Mouse (Mus musculus): Measurements from ENCODE around the gene Cass4.

Gene Cass4

GRCm38 (mm10) chr2:172416876-172417275 lies 23.3 kb downstream of the Cass4 start:
- in situ Hi-C loops (cut with MboI; ENCODE audit: low pct_unique_long_range_greater_than_20kb in 1 of 2, low sequenced_read_pairs in 2 of 2, unreplicated experiment in 1 of 2), result no loop called here

- in situ Hi-C loops (cut with MboI; ENCODE audit: low pct_unique_long_range_greater_than_20kb in 1 of 2, low sequenced_read_pairs in 2 of 2, unreplicated experiment in 1 of 2), result no loop called here
Measured at GRCm38 (mm10) chr2:172418208-172418607, 24.6 kb downstream of the Cass4 start.

- in situ Hi-C loops (cut with MboI; ENCODE audit: low pct_unique_long_range_greater_than_20kb in 1 of 2, low sequenced_read_pairs in 2 of 2, unreplicated experiment in 1 of 2), result loop anchor here in 1 of 2 experiments (25.0 kb wide), 1 partner anchor 193 kb away; the partner anchor contains the start of gene Mc3r
Measured at GRCm38 (mm10) chr2:172430609-172431008, 37.0 kb downstream of the Cass4 start.

- in situ Hi-C loops (cut with MboI; ENCODE audit: low pct_unique_long_range_greater_than_20kb in 1 of 2, low sequenced_read_pairs in 2 of 2, unreplicated experiment in 1 of 2), result loop anchor here in 1 of 2 experiments (25.0 kb wide), 1 partner anchor 196 kb away; the partner anchor contains the start of gene Mc3r
Measured at GRCm38 (mm10) chr2:172433746-172434145, 40.2 kb downstream of the Cass4 start.

- in situ Hi-C loops (cut with MboI; ENCODE audit: low pct_unique_long_range_greater_than_20kb in 1 of 2, low sequenced_read_pairs in 2 of 2, unreplicated experiment in 1 of 2), result loop anchor here in 1 of 2 experiments (25.0 kb wide), 1 partner anchor 200 kb away; the partner anchor contains the start of gene Mc3r
Measured at GRCm38 (mm10) chr2:172437371-172437952, 43.9 kb downstream of the Cass4 start.

- in situ Hi-C loops (cut with MboI; ENCODE audit: low pct_unique_long_range_greater_than_20kb in 1 of 2, low sequenced_read_pairs in 2 of 2, unreplicated experiment in 1 of 2), result loop anchor here in 1 of 2 experiments (25.0 kb wide), 1 partner anchor 203 kb away; the partner anchor contains the start of gene Mc3r
Measured at GRCm38 (mm10) chr2:172439843-172440639, 46.4 kb downstream of the Cass4 start, which contains the start of gene Rtf2. TSS of gene Rtf2 (plus strand) at chr2:172440556.

- in situ Hi-C loops (cut with MboI; ENCODE audit: low pct_unique_long_range_greater_than_20kb in 1 of 2, low sequenced_read_pairs in 2 of 2, unreplicated experiment in 1 of 2), result loop anchor here in 1 of 2 experiments (25.0 kb wide), 1 partner anchor 203 kb away; the partner anchor contains the start of gene Mc3r
Measured at GRCm38 (mm10) chr2:172440640-172441005, 47.0 kb downstream of the Cass4 start.

- in situ Hi-C loops (cut with MboI; ENCODE audit: low pct_unique_long_range_greater_than_20kb in 1 of 2, low sequenced_read_pairs in 2 of 2, unreplicated experiment in 1 of 2), result loop anchor here in 1 of 2 experiments (25.0 kb wide), 1 partner anchor 204 kb away; the partner anchor contains the start of gene Mc3r
Measured at GRCm38 (mm10) chr2:172441176-172441575, 47.6 kb downstream of the Cass4 start.

GRCm38 (mm10) chr2:172445617-172446016 lies 52.0 kb downstream of the Cass4 start:
- in situ Hi-C loops (cut with MboI; ENCODE audit: low pct_unique_long_range_greater_than_20kb in 1 of 2, low sequenced_read_pairs in 2 of 2, unreplicated experiment in 1 of 2), result loop anchor here in 1 of 2 experiments (25.0 kb wide), 1 partner anchor 208 kb away; the partner anchor contains the start of gene Mc3r

GRCm38 (mm10) chr2:172447317-172447716 lies 53.7 kb downstream of the Cass4 start:
- in situ Hi-C loops (cut with MboI; ENCODE audit: low pct_unique_long_range_greater_than_20kb in 1 of 2, low sequenced_read_pairs in 2 of 2, unreplicated experiment in 1 of 2), result loop anchor here in 1 of 2 experiments (25.0 kb wide), 1 partner anchor 210 kb away; the partner anchor contains the start of gene Mc3r

GRCm38 (mm10) chr2:172448329-172448728 lies 54.7 kb downstream of the Cass4 start:
- in situ Hi-C loops (cut with MboI; ENCODE audit: low pct_unique_long_range_greater_than_20kb in 1 of 2, low sequenced_read_pairs in 2 of 2, unreplicated experiment in 1 of 2), result loop anchor here in 1 of 2 experiments (25.0 kb wide), 1 partner anchor 211 kb away; the partner anchor contains the start of gene Mc3r

GRCm38 (mm10) chr2:172450640-172451039 lies 57.0 kb downstream of the Cass4 start:
- in situ Hi-C loops (cut with MboI; ENCODE audit: low pct_unique_long_range_greater_than_20kb in 1 of 2, low sequenced_read_pairs in 2 of 2, unreplicated experiment in 1 of 2), result no loop called here

GRCm38 (mm10) chr2:172452031-172452430 lies 58.4 kb downstream of the Cass4 start:
- in situ Hi-C loops (cut with MboI; ENCODE audit: low pct_unique_long_range_greater_than_20kb in 1 of 2, low sequenced_read_pairs in 2 of 2, unreplicated experiment in 1 of 2), result no loop called here

GRCm38 (mm10) chr2:172452458-172452857 lies 58.9 kb downstream of the Cass4 start:
- in situ Hi-C loops (cut with MboI; ENCODE audit: low pct_unique_long_range_greater_than_20kb in 1 of 2, low sequenced_read_pairs in 2 of 2, unreplicated experiment in 1 of 2), result no loop called here

- in situ Hi-C loops (cut with MboI; ENCODE audit: low pct_unique_long_range_greater_than_20kb in 1 of 2, low sequenced_read_pairs in 2 of 2, unreplicated experiment in 1 of 2), result no loop called here
Measured at GRCm38 (mm10) chr2:172458496-172458895, 64.9 kb downstream of the Cass4 start, which contains the start of gene Gcnt7. TSS of gene Gcnt7 (minus strand) at chr2:172458596.

GRCm38 (mm10) chr2:172460647-172461046 lies 67.1 kb downstream of the Cass4 start:
- in situ Hi-C loops (cut with MboI; ENCODE audit: low pct_unique_long_range_greater_than_20kb in 1 of 2, low sequenced_read_pairs in 2 of 2, unreplicated experiment in 1 of 2), result no loop called here

- in situ Hi-C loops (cut with MboI; ENCODE audit: low pct_unique_long_range_greater_than_20kb in 1 of 2, low sequenced_read_pairs in 2 of 2, unreplicated experiment in 1 of 2), result no loop called here
Measured at GRCm38 (mm10) chr2:172462813-172463212, 69.2 kb downstream of the Cass4 start.

GRCm38 (mm10) chr2:172466427-172467132 lies 73.0 kb downstream of the Cass4 start:
- in situ Hi-C loops (cut with MboI; ENCODE audit: low pct_unique_long_range_greater_than_20kb in 1 of 2, low sequenced_read_pairs in 2 of 2, unreplicated experiment in 1 of 2), result no loop called here
